Mouse (Mus musculus) G1E (cell line): ENCODE data around the gene Rcsd1.

ENCODE experiments used
- CTCF ChIP-seq: IDR thresholded peaks from 2 replicates; pipeline ENCODE4 v1.5.1; 2012; ENCODE audit warnings: low read depth, low read length, inconsistent platforms, mixed read lengths
- GATA1 ChIP-seq: IDR thresholded peaks from 2 replicates; pipeline ENCODE4 v1.6.1; 2012; ENCODE audit warnings: borderline replicate concordance, low read length, inconsistent platforms, mixed read lengths
- POLR2AphosphoS5 ChIP-seq: IDR thresholded peaks from 2 replicates; pipeline ENCODE4 v1.6.1; 2012; ENCODE audit warnings: low read depth, low read length, inconsistent platforms; ENCODE audit not compliant: insufficient replicate concordance
- TAL1 ChIP-seq: conservative IDR thresholded peaks from 2 replicates; pipeline ENCODE4 v1.6.1; 2012; ENCODE audit warnings: low read depth, low read length, inconsistent platforms, mixed read lengths

DNA sequence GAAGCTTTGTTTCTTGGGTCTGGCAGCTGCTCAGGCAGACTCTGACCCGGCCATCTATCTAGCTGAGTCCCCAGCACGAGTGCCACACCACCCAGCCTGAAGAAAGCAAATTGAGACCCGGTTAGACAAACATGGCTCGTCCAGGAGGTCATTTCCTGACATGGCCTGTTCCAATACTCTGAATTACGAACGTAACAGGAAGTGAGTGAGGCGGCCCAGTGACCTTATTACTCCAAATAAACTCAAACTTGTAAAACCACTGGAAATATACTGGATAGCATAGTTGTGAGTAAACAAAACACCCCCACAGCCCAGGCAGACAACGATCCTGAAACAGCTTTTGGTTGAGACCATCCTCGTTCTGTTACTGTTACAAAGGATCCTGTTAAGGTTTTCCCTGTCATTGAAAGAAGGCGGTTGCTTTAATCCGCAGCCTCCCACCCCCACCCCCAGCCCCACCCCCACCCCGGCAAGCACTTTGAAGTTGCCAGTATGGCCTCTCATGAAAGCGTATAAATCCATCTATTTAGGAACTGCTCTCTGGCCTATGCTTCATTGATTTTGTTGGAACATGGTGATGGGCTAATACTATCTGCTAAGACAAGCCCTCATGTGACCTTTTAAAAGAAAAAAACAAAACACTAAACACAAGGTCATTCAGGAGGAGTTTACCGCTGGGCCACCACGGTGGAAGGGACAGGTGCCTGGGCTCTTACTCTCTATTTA, 92.2 kb downstream of the Rcsd1 start:
- TF ChIP-seq CTCF (no peak), GATA1 (no peak), POLR2AphosphoS5 (no peak), TAL1 (no peak)
